Mouse (Mus musculus): ENCODE measurements around the gene Pgm1. TPM values are rescaled to one million over a fixed set of nuclear protein-coding genes. Genes with fewer than 3 reads are reported as not detected.

Gene Pgm1
- polyA plus RNA-seq, 1 experiment from 2014 or later: 213 TPM

- no peaks in the 10 kb centered on the region for H3K9me3 ChIP-seq (replicated peaks; ENCODE audit: control insufficient read depth, low read length)
- no peak overlapping the region for H3K9ac ChIP-seq (ENCODE audit: low read depth, low read length)
- WGBS (ENCODE audit: insufficient replicate concordance): 67% methylated on average over 4 of the region's 4 CpGs
- no peak overlapping the region for H3K4me3 ChIP-seq (ENCODE audit: low read depth, low read length)
- H3K4me2 ChIP-seq (ENCODE audit: low read depth, low read length): no peak overlapping the region
- peaks cover 3% of the 10 kb centered on the region for H3K36me3 ChIP-seq (ENCODE audit: control insufficient read depth, insufficient read depth)
- no peaks in the 10 kb centered on the region for H3K27me3 ChIP-seq (ENCODE audit: control insufficient read depth, insufficient read depth, low read depth, low read length)
- no peak overlapping the region for H3K27ac ChIP-seq (ENCODE audit: low read length)
- ATAC-seq (ENCODE audit: low read depth): no peak
- no peaks in the 10 kb centered on the region for H3K4me1 ChIP-seq (ENCODE audit: control insufficient read depth, low read depth, low read length)
Measured at GRCm38 (mm10) chr4:99970097-99970496, 40.9 kb downstream of the Pgm1 start.

- 59% methylated on average over 6 of the region's 6 CpGs for WGBS (ENCODE audit: insufficient replicate concordance)
- no peaks in the 10 kb centered on the region for H3K27me3 ChIP-seq (ENCODE audit: control insufficient read depth, insufficient read depth, low read depth, low read length)
- H3K4me2 ChIP-seq (ENCODE audit: low read depth, low read length): no peak overlapping the region
- H3K9me3 ChIP-seq (replicated peaks; ENCODE audit: control insufficient read depth, low read length): no peaks in the 10 kb centered on the region
- H3K4me1 ChIP-seq (ENCODE audit: control insufficient read depth, low read depth, low read length): no peaks in the 10 kb centered on the region
- no peak overlapping the region for H3K9ac ChIP-seq (ENCODE audit: low read depth, low read length)
- no peak overlapping the region for H3K4me3 ChIP-seq (ENCODE audit: low read depth, low read length)
- H3K27ac ChIP-seq (ENCODE audit: low read length): no peak overlapping the region
- no peaks in the 10 kb centered on the region; the same call in none of the 2 replicates for H3K36me3 ChIP-seq (ENCODE audit: control insufficient read depth, insufficient read depth)
- ATAC-seq (ENCODE audit: low read depth): no peak
Measured at GRCm38 (mm10) chr4:99972886-99973285, 43.7 kb downstream of the Pgm1 start.

GRCm38 (mm10) chr4:99973931-99974330, 44.7 kb downstream of the Pgm1 start:
- Histone ChIP-seq H3K27me3 (ENCODE audit: control insufficient read depth, insufficient read depth, low read depth, low read length) (no peaks in the 10 kb centered on the region), H3K9me3 (replicated peaks; ENCODE audit: control insufficient read depth, low read length) (no peaks in the 10 kb centered on the region), H3K4me2 (ENCODE audit: low read depth, low read length) (no peak overlapping the region), H3K9ac (ENCODE audit: low read depth, low read length) (no peak overlapping the region), H3K27ac (ENCODE audit: low read length) (no peak overlapping the region), H3K4me1 (ENCODE audit: control insufficient read depth, low read depth, low read length) (no peaks in the 10 kb centered on the region), H3K36me3 (ENCODE audit: control insufficient read depth, insufficient read depth) (no peaks in the 10 kb centered on the region; the same call in 1 of the 2 replicates), H3K4me3 (ENCODE audit: low read depth, low read length) (no peak overlapping the region)
- WGBS (ENCODE audit: insufficient replicate concordance): 59% methylated on average over 1 of the region's 1 CpGs
- no peak for ATAC-seq (ENCODE audit: low read depth)

GRCm38 (mm10) chr4:99974375-99974774, 45.2 kb downstream of the Pgm1 start:
- Histone ChIP-seq H3K4me1 (ENCODE audit: control insufficient read depth, low read depth, low read length) (no peaks in the 10 kb centered on the region), H3K27ac (ENCODE audit: low read length) (no peak overlapping the region), H3K36me3 (ENCODE audit: control insufficient read depth, insufficient read depth) (no peaks in the 10 kb centered on the region; the same call in 1 of the 2 replicates), H3K9me3 (replicated peaks; ENCODE audit: control insufficient read depth, low read length) (no peaks in the 10 kb centered on the region), H3K9ac (ENCODE audit: low read depth, low read length) (no peak overlapping the region), H3K4me2 (ENCODE audit: low read depth, low read length) (no peak overlapping the region), H3K4me3 (ENCODE audit: low read depth, low read length) (no peak overlapping the region), H3K27me3 (ENCODE audit: control insufficient read depth, insufficient read depth, low read depth, low read length) (no peaks in the 10 kb centered on the region)
- no peak for ATAC-seq (ENCODE audit: low read depth)
- 75% methylated on average over 5 of the region's 5 CpGs for WGBS (ENCODE audit: insufficient replicate concordance)

- H3K4me1 ChIP-seq (ENCODE audit: control insufficient read depth, low read depth, low read length): no peaks in the 10 kb centered on the region
- no peak overlapping the region for H3K4me2 ChIP-seq (ENCODE audit: low read depth, low read length)
- no peak overlapping the region for H3K27ac ChIP-seq (ENCODE audit: low read length)
- H3K36me3 ChIP-seq (ENCODE audit: control insufficient read depth, insufficient read depth): no peaks in the 10 kb centered on the region; the same call in 1 of the 2 replicates
- H3K9ac ChIP-seq (ENCODE audit: low read depth, low read length): no peak overlapping the region
- H3K9me3 ChIP-seq (replicated peaks; ENCODE audit: control insufficient read depth, low read length): no peaks in the 10 kb centered on the region
- H3K27me3 ChIP-seq (ENCODE audit: control insufficient read depth, insufficient read depth, low read depth, low read length): no peaks in the 10 kb centered on the region
- no peak for ATAC-seq (ENCODE audit: low read depth)
- WGBS (ENCODE audit: insufficient replicate concordance): 87% methylated on average over 5 of the region's 5 CpGs
- no peak overlapping the region for H3K4me3 ChIP-seq (ENCODE audit: low read depth, low read length)
Measured at GRCm38 (mm10) chr4:99979326-99979725, 50.1 kb downstream of the Pgm1 start.

- ATAC-seq (ENCODE audit: low read depth): no peak
- H3K9ac ChIP-seq (ENCODE audit: low read depth, low read length): no peak overlapping the region
- no peak overlapping the region for H3K4me2 ChIP-seq (ENCODE audit: low read depth, low read length)
- no peak overlapping the region for H3K4me3 ChIP-seq (ENCODE audit: low read depth, low read length)
- no peaks in the 10 kb centered on the region; the same call in 1 of the 2 replicates for H3K36me3 ChIP-seq (ENCODE audit: control insufficient read depth, insufficient read depth)
- H3K9me3 ChIP-seq (replicated peaks; ENCODE audit: control insufficient read depth, low read length): no peaks in the 10 kb centered on the region
- H3K4me1 ChIP-seq (ENCODE audit: control insufficient read depth, low read depth, low read length): no peaks in the 10 kb centered on the region
- WGBS (ENCODE audit: insufficient replicate concordance): 50% methylated on average over 2 of the region's 2 CpGs
- no peak overlapping the region for H3K27ac ChIP-seq (ENCODE audit: low read length)
- no peaks in the 10 kb centered on the region for H3K27me3 ChIP-seq (ENCODE audit: control insufficient read depth, insufficient read depth, low read depth, low read length)
Measured at GRCm38 (mm10) chr4:99981216-99981615, 52.0 kb downstream of the Pgm1 start.

GRCm38 (mm10) chr4:99983652-99984368, 54.6 kb downstream of the Pgm1 start:
- no peak overlapping the region for H3K4me2 ChIP-seq (ENCODE audit: low read depth, low read length)
- H3K27me3 ChIP-seq (ENCODE audit: control insufficient read depth, insufficient read depth, low read depth, low read length): no peaks in the 10 kb centered on the region
- H3K27ac ChIP-seq (ENCODE audit: low read length): no peak overlapping the region
- H3K9me3 ChIP-seq (replicated peaks; ENCODE audit: control insufficient read depth, low read length): no peaks in the 10 kb centered on the region
- no peak for ATAC-seq (ENCODE audit: low read depth)
- no peak overlapping the region for H3K9ac ChIP-seq (ENCODE audit: low read depth, low read length)
- H3K4me1 ChIP-seq (ENCODE audit: control insufficient read depth, low read depth, low read length): no peaks in the 10 kb centered on the region
- H3K36me3 ChIP-seq (ENCODE audit: control insufficient read depth, insufficient read depth): no peaks in the 10 kb centered on the region; the same call in 1 of the 2 replicates
- 68% methylated on average over 13 of the region's 13 CpGs for WGBS (ENCODE audit: insufficient replicate concordance)
- H3K4me3 ChIP-seq (ENCODE audit: low read depth, low read length): no peak overlapping the region

- Histone ChIP-seq H3K4me3 (ENCODE audit: low read depth, low read length) (no peak overlapping the region), H3K9ac (ENCODE audit: low read depth, low read length) (no peak overlapping the region), H3K36me3 (ENCODE audit: control insufficient read depth, insufficient read depth) (no peaks in the 10 kb centered on the region; the same call in 1 of the 2 replicates), H3K4me2 (ENCODE audit: low read depth, low read length) (no peak overlapping the region), H3K9me3 (replicated peaks; ENCODE audit: control insufficient read depth, low read length) (no peaks in the 10 kb centered on the region), H3K27me3 (ENCODE audit: control insufficient read depth, insufficient read depth, low read depth, low read length) (no peaks in the 10 kb centered on the region), H3K4me1 (ENCODE audit: control insufficient read depth, low read depth, low read length) (no peaks in the 10 kb centered on the region), H3K27ac (ENCODE audit: low read length) (no peak overlapping the region)
- WGBS (ENCODE audit: insufficient replicate concordance): 57% methylated on average over 7 of the region's 7 CpGs
- no peak for ATAC-seq (ENCODE audit: low read depth)
Measured at GRCm38 (mm10) chr4:99984369-99984752, 55.1 kb downstream of the Pgm1 start.

- H3K27me3 ChIP-seq (ENCODE audit: control insufficient read depth, insufficient read depth, low read depth, low read length): no peaks in the 10 kb centered on the region
- no peak overlapping the region for H3K27ac ChIP-seq (ENCODE audit: low read length)
- 66% methylated on average over 7 of the region's 7 CpGs for WGBS (ENCODE audit: insufficient replicate concordance)
- no peak overlapping the region for H3K9ac ChIP-seq (ENCODE audit: low read depth, low read length)
- H3K9me3 ChIP-seq (replicated peaks; ENCODE audit: control insufficient read depth, low read length): no peaks in the 10 kb centered on the region
- H3K4me3 ChIP-seq (ENCODE audit: low read depth, low read length): no peak overlapping the region
- ATAC-seq (ENCODE audit: low read depth): no peak
- H3K4me1 ChIP-seq (ENCODE audit: control insufficient read depth, low read depth, low read length): no peaks in the 10 kb centered on the region
- no peak overlapping the region for H3K4me2 ChIP-seq (ENCODE audit: low read depth, low read length)
- H3K36me3 ChIP-seq (ENCODE audit: control insufficient read depth, insufficient read depth): no peaks in the 10 kb centered on the region; the same call in 1 of the 2 replicates
Measured at GRCm38 (mm10) chr4:99985086-99985485, 55.9 kb downstream of the Pgm1 start.
